Mouse (Mus musculus): ENCODE results near the gene Igdcc4.

- no peak for TF ChIP-seq CTCF (IDR thresholded peaks at IDR 0.05; ENCODE audit: control insufficient read depth, insufficient read depth, insufficient read length)
- no peak for TF ChIP-seq MAX (IDR thresholded peaks at IDR 0.05)
- TF ChIP-seq MYOG (IDR thresholded peaks at IDR 0.05; ENCODE audit: control insufficient read depth, extremely low read depth, insufficient read length) = no peak
- no peak for TF ChIP-seq USF1 (IDR thresholded peaks at IDR 0.05; ENCODE audit: low read depth)
- no peak for TF ChIP-seq CEBPB (IDR thresholded peaks at IDR 0.05; ENCODE audit: low read depth)
- no peak for TF ChIP-seq MYOD1 (IDR thresholded peaks at IDR 0.05; ENCODE audit: control insufficient read depth, insufficient read length, low read depth)
Measured at GRCm38 (mm10) chr9:65140491-65140890, 39.2 kb downstream of the Igdcc4 start.

All from C2C12 (cell line).